Mouse (Mus musculus) embryonic fibroblast, embryonic 13.5 days (primary cell): ENCODE results near the gene Mybl2.

Experiments used
- CTCF ChIP-seq: IDR thresholded peaks from 2 replicates; pipeline ENCODE4 v1.5.1; 2011; ENCODE audit warnings: mild to moderate bottlenecking, control low read depth, low read length, moderate library complexity, borderline replicate concordance; ENCODE audit not compliant: insufficient read depth
- POLR2A ChIP-seq: IDR thresholded peaks from 2 replicates; pipeline ENCODE4 v1.6.1; 2011; ENCODE audit warnings: low read depth, mild to moderate bottlenecking, control low read depth, low read length, moderate library complexity

GRCm38 (mm10) chr2:163100551-163100950 is 46.1 kb downstream of the Mybl2 start:
- TF ChIP-seq CTCF (no peak), POLR2A (no peak)
